Mouse (Mus musculus) Patski (cell line): ENCODE measurements around the gene Pitx2. TPM values are rescaled to one million over a fixed set of nuclear protein-coding genes. Genes with fewer than 3 reads are reported as not detected.

Source experiments
- ATAC-seq: fragments of 100-300 bp; one replicate; pipeline ENCODE4 v1.8.0; 2021
- CTCF ChIA-PET: fragments of 350-600 bp; sonication (Branson Sonifier 250); formaldehyde crosslinking; loops from one replicate; lab custom pipeline; 2022; ENCODE audit warnings: inconsistent platforms; lab: Charles Lee
- POLR2A ChIA-PET: fragments of 350-600 bp; sonication (Branson Sonifier 250); formaldehyde crosslinking; loops from one replicate; lab custom pipeline; 2022; ENCODE audit warnings: antibody characterized with exemption, inconsistent platforms; lab: Charles Lee
- DNase-seq: peaks from one replicate; pipeline ENCODE4 v3.0.0-alpha.2; 2011; ENCODE audit warnings: low read depth, low spot score
- H3K27me3 ChIP-seq: fragments of 371-371 bp; one replicate; pipeline ENCODE4 v1.5.1; 2021
- CTCF ChIP-seq: fragments of 100-300 bp; IDR thresholded peaks from one replicate; pipeline ENCODE4 v1.5.1; 2021
- in situ Hi-C: fragments of 300-500 bp; cut with MboI; formaldehyde crosslinking; loops from 3 replicates; pipeline ENCODE4 v1.11.1; 2018; ENCODE audit warnings: low pct_unique_long_range_greater_than_20kb, mixed read lengths
- polyA plus RNA-seq: library from polyadenylated mRNA; unstranded; gene quantifications from one replicate; pipeline ENCODE4 v1.2.3, GENCODE M21; 2021

The Pitx2 gene
- polyA plus RNA-seq, 1 experiment from 2014 or later = 199 TPM

GRCm38 (mm10) chr3:129194436-129194835 is 5.2 kb upstream of the Pitx2 start:
- CTCF ChIA-PET = no interaction called here
- in situ Hi-C loops = no loop called here
- ATAC-seq (no peak), DNase-seq (no peak)
- POLR2A ChIA-PET = interaction anchor here (0.5 kb wide), 1 partner anchor 1207 kb away, joined by 4 read pairs; no protein-coding TSS in a partner anchor
- TF ChIP-seq CTCF = no peak
- no peaks in the 10 kb centered on the region for H3K27me3 ChIP-seq

- in situ Hi-C loops = no loop called here
- no peaks in the 10 kb centered on the region for H3K27me3 ChIP-seq
- ATAC-seq = no peak
- ChIA-PET CTCF (interaction anchor here (1.5 kb wide), 1 partner anchor 33 kb away, joined by 4 read pairs; no protein-coding TSS in a partner anchor), POLR2A (interaction anchor here (0.5 kb wide), 1 partner anchor 1207 kb away, joined by 4 read pairs; no protein-coding TSS in a partner anchor)
- no peak for TF ChIP-seq CTCF
- no peak for DNase-seq
Measured at GRCm38 (mm10) chr3:129195036-129195435, 4.6 kb upstream of the Pitx2 start.

DNA sequence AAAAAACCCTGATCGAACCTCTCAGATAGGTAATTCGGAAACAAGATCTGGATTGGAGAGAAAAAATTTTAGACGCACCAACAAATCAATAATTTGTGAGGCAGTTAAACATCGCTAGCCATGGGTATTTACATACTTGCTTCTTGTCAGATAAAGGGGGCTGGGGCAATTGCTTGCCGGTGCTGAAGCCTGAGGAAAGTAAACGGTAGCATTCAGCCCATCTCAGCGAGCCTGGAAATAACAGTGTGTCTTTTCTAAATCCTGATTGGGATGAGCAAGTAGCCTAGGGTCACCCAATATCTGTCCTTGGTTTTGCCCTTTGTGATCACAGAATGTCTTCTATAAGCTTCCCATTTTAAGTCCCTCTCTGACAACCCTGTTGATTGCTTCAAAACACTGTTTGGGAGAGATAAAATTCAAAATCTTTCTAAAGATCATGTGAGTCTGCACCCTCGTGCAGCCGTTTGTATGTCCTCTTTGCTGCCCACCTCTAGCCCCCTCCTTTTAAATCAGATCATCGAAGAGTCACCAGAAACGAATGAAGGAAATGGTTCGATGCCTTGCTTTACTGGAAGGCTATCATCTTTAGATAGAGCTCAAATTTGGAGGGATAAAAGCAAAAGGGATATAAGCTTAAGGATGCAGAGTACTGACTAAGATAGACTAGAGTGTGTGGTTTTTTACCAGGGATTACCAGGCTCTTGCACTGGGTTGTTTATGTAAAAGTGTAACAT is 3.7 kb upstream of the Pitx2 start:
- DNase-seq (no peak), ATAC-seq (no peak)
- no peak for TF ChIP-seq CTCF
- H3K27me3 ChIP-seq = no peaks in the 10 kb centered on the region
- CTCF ChIA-PET = interaction anchor here (1.2 to 1.5 kb wide), 4 partner anchors 9 to 857 kb away, joined by 3 to 5 read pairs (median 4); no protein-coding TSS in a partner anchor
- POLR2A ChIA-PET = interaction anchor here (0.5 to 23.8 kb wide), 3 partner anchors 23 to 580 kb away, joined by 3 to 623 read pairs (median 5); no protein-coding TSS in a partner anchor
- in situ Hi-C loops = no loop called here

- POLR2A ChIA-PET = interaction anchor here (0.7 to 23.8 kb wide), 2 partner anchors 23 to 57 kb away, joined by 3 to 623 read pairs; no protein-coding TSS in a partner anchor
- ATAC-seq (no peak), DNase-seq (no peak)
- no peak for TF ChIP-seq CTCF
- CTCF ChIA-PET = interaction anchor here (1.2 to 1.5 kb wide), 4 partner anchors 8 to 858 kb away, joined by 3 to 5 read pairs (median 4); no protein-coding TSS in a partner anchor
- no peaks in the 10 kb centered on the region for H3K27me3 ChIP-seq
- in situ Hi-C loops = no loop called here
Measured at GRCm38 (mm10) chr3:129196550-129196919, 3.1 kb upstream of the Pitx2 start.

DNA sequence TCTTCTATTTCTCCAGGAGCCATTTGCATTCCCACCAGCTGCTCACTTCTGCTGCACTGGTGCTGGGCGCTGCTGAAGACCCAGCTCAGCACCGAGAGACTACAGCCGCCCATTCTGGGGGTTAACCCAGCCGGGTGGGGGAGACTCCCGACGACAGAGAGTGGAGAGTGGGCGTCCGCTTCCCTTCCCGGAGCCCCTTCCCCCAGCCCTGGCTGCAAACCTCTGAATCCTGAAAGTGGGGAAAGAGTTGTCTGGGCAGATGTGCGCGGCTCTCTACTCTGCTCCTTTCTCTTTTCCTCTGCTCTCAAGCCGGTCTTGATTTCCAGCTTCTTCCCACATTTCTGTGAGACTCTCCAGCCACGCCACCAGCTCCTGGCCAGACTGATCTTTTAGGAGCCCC is 2.6 kb upstream of the Pitx2 start:
- DNase-seq = no peak
- in situ Hi-C loops = no loop called here
- no peak for ATAC-seq
- no peak for TF ChIP-seq CTCF
- ChIA-PET CTCF (interaction anchor here (1.2 to 1.5 kb wide), 2 partner anchors 26 to 858 kb away, joined by 3 read pairs; no protein-coding TSS in a partner anchor), POLR2A (interaction anchor here (0.7 to 23.8 kb wide), 2 partner anchors 22 to 56 kb away, joined by 3 to 623 read pairs; no protein-coding TSS in a partner anchor)
- no peaks in the 10 kb centered on the region for H3K27me3 ChIP-seq

- ATAC-seq (no peak), DNase-seq (no peak)
- H3K27me3 ChIP-seq = no peaks in the 10 kb centered on the region
- in situ Hi-C loops = no loop called here
- POLR2A ChIA-PET = interaction anchor here (23.8 kb wide), 1 partner anchor 21 kb away, joined by 623 read pairs; no protein-coding TSS in a partner anchor
- TF ChIP-seq CTCF = no peak
- CTCF ChIA-PET = interaction anchor here (0.8 kb wide), 1 partner anchor 9 kb away, joined by 3 read pairs; no protein-coding TSS in a partner anchor
Measured at GRCm38 (mm10) chr3:129197786-129198626, 1.7 kb upstream of the Pitx2 start.

- ATAC-seq (no peak), DNase-seq (no peak)
- in situ Hi-C loops = no loop called here
- no peak for TF ChIP-seq CTCF
- ChIA-PET CTCF (interaction anchor here (17.1 kb wide), 1 partner anchor 21 kb away, joined by 345 read pairs; no protein-coding TSS in a partner anchor), POLR2A (interaction anchor here (23.8 kb wide), 1 partner anchor 21 kb away, joined by 623 read pairs; no protein-coding TSS in a partner anchor)
- no peaks in the 10 kb centered on the region for H3K27me3 ChIP-seq
Measured at GRCm38 (mm10) chr3:129198627-129198903, 1.1 kb upstream of the Pitx2 start.

- ChIA-PET POLR2A (interaction anchor here (23.8 kb wide), 1 partner anchor 20 kb away, joined by 623 read pairs; no protein-coding TSS in a partner anchor), CTCF (interaction anchor here (1.0 to 17.1 kb wide), 3 partner anchors 10 to 850 kb away, joined by 3 to 345 read pairs (median 4); no protein-coding TSS in a partner anchor)
- in situ Hi-C loops = no loop called here
- DNase-seq (peak; percentile 44), ATAC-seq (peak; percentile 77)
- no peak for TF ChIP-seq CTCF
- H3K27me3 ChIP-seq = no peaks in the 10 kb centered on the region
Measured at GRCm38 (mm10) chr3:129199160-129199608, 494 bp upstream of the Pitx2 start.

GRCm38 (mm10) chr3:129200501-129200890 is 818 bp downstream of the Pitx2 start:
- no peak for DNase-seq
- CTCF ChIA-PET = interaction anchor here (0.8 to 17.1 kb wide), 4 partner anchors 9 to 856 kb away, joined by 3 to 345 read pairs (median 13); no protein-coding TSS in a partner anchor
- in situ Hi-C loops = loop anchor here (5.0 to 25.0 kb wide), 8 partner anchors 728 to 1363 kb away; partner anchors contain the start of gene Ap1ar
- no peak for TF ChIP-seq CTCF
- POLR2A ChIA-PET = interaction anchor here (0.9 to 23.8 kb wide), 2 partner anchors 9 to 19 kb away, joined by 3 to 623 read pairs; no protein-coding TSS in a partner anchor
- no peak for ATAC-seq
- H3K27me3 ChIP-seq = no peaks in the 10 kb centered on the region
